Comparison of ENCODE assay signal across 1 mouse cellular context in genomic region chr11:97883542-97883917, GRCm38 (mm10).
TF ChIP-seq lines count a peak whose summit lies in the region.

No protein-coding gene starts in this region.

TF ChIP-seq in CH12.LX, 34 proteins besides CTCF, POLR2A, EP300 and RAD21 (continued from another document):
- no peak for TF ChIP-seq RCOR1 (conservative IDR thresholded peaks at IDR 0.05; ENCODE audit: low read depth, low read length)
- peak; percentile 16; the same call in 1 of the 2 replicates for TF ChIP-seq BHLHE40 (IDR thresholded peaks at IDR 0.05; ENCODE audit: low read depth, low read length)
- peak; percentile 7; the same call in 1 of the 2 replicates for TF ChIP-seq CHD1 (IDR thresholded peaks at IDR 0.05; ENCODE audit: low read depth, low read length)
- TF ChIP-seq NELFE (IDR thresholded peaks at IDR 0.05; ENCODE audit: low read depth, low read length), result peak; percentile 74
